Mouse (Mus musculus) midbrain, embryonic 10.5 days (tissue): ENCODE measurements around the gene Gxylt2. TPM values are rescaled to one million over a fixed set of nuclear protein-coding genes. Genes with fewer than 3 reads are reported as not detected.

ENCODE experiments used
- DNase-seq: peaks from one replicate; pipeline ENCODE4 v3.0.0-alpha.2; 2017; ENCODE audit warnings: low spot score
- H3K27ac ChIP-seq: fragments of 300-500 bp; sonication (generic); replicated peaks from 2 replicates; pipeline ENCODE4 v1.5.1; 2016; ENCODE audit warnings: mild to moderate bottlenecking
- H3K27me3 ChIP-seq: fragments of 300-500 bp; sonication (generic); 2 replicates; pipeline ENCODE4 v1.6.1; 2016; ENCODE audit warnings: low read depth, mild to moderate bottlenecking; ENCODE audit not compliant: poor library complexity, severe bottlenecking
- H3K36me3 ChIP-seq: fragments of 300-500 bp; sonication (generic); 2 replicates; pipeline ENCODE4 v1.6.1; 2016; ENCODE audit warnings: mild to moderate bottlenecking, moderate library complexity
- H3K4me1 ChIP-seq: fragments of 300-500 bp; sonication (generic); 2 replicates; pipeline ENCODE4 v1.6.1; 2016
- H3K4me3 ChIP-seq: fragments of 300-500 bp; sonication (generic); 2 replicates; pipeline ENCODE4 v1.5.1; 2016; ENCODE audit warnings: mild to moderate bottlenecking, moderate library complexity
- H3K9me3 ChIP-seq: fragments of 300-500 bp; sonication (generic); replicated peaks from 2 replicates; pipeline ENCODE4 v1.6.1; 2016; ENCODE audit warnings: mild to moderate bottlenecking
- WGBS: fragments of 180-500 bp; shearing (Covaris S2); methylation state at CpG from one replicate; pipeline ENCODE4 v1.1.7; 2016; 5-methylcytosine and 5-hydroxymethylcytosine counted together
- polyA plus RNA-seq: library from polyadenylated mRNA; unstranded; fragments of >200 nt; fragmentation: Nextera tagmentation; extraction: Ambion mirVana; gene quantifications from 2 replicates; pipeline ENCODE4 v1.2.1, GENCODE M21; 2016

The Gxylt2 gene
- polyA plus RNA-seq, 1 experiment from 2014 or later, result 1.4 TPM

DNA sequence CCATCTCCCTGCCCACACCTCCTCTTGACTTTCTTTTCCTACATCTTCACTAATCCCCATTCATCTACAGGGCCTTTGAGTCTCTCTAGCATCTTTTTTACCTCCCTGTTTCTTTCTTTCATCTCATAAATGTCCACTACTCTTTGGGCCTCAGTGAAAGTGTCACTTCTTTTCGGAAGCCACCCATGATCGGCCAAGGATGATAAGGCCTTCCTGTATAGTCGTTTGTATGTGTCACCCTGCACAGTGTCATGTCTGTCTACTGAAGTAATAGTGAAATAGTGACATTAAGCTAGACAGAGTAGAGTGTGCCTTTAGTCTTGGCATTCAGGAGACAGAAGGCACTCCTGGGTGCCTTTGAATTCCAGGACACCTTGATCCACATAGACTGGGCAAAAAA, 107.2 kb downstream of the Gxylt2 start:
- 85% methylated on average over 3 of the region's 3 CpGs for WGBS
- no peaks in the 10 kb centered on the region for H3K9me3 ChIP-seq
- H3K4me1 ChIP-seq, result no peaks in the 10 kb centered on the region
- no peak for DNase-seq
- no peak overlapping the region for H3K27ac ChIP-seq
- H3K27me3 ChIP-seq, result no peaks in the 10 kb centered on the region
- no peak overlapping the region for H3K4me3 ChIP-seq
- H3K36me3 ChIP-seq, result no peaks in the 10 kb centered on the region

- no peaks in the 10 kb centered on the region for H3K27me3 ChIP-seq
- H3K4me3 ChIP-seq, result no peak overlapping the region
- no peaks in the 10 kb centered on the region for H3K36me3 ChIP-seq
- 86% methylated on average over 2 of the region's 2 CpGs for WGBS
- no peaks in the 10 kb centered on the region for H3K4me1 ChIP-seq
- no peak for DNase-seq
- H3K9me3 ChIP-seq, result no peaks in the 10 kb centered on the region
- no peak overlapping the region for H3K27ac ChIP-seq
Observed at GRCm38 (mm10) chr6:100821367-100821766, 116.8 kb downstream of the Gxylt2 start.

GRCm38 (mm10) chr6:100823356-100823755, 118.8 kb downstream of the Gxylt2 start:
- 81% methylated on average over 1 of the region's 1 CpGs for WGBS
- no peak for DNase-seq
- no peaks in the 10 kb centered on the region for H3K36me3 ChIP-seq
- no peaks in the 10 kb centered on the region for H3K27me3 ChIP-seq
- no peak overlapping the region for H3K27ac ChIP-seq
- H3K4me3 ChIP-seq, result no peak overlapping the region
- no peaks in the 10 kb centered on the region for H3K9me3 ChIP-seq
- no peaks in the 10 kb centered on the region for H3K4me1 ChIP-seq

DNA sequence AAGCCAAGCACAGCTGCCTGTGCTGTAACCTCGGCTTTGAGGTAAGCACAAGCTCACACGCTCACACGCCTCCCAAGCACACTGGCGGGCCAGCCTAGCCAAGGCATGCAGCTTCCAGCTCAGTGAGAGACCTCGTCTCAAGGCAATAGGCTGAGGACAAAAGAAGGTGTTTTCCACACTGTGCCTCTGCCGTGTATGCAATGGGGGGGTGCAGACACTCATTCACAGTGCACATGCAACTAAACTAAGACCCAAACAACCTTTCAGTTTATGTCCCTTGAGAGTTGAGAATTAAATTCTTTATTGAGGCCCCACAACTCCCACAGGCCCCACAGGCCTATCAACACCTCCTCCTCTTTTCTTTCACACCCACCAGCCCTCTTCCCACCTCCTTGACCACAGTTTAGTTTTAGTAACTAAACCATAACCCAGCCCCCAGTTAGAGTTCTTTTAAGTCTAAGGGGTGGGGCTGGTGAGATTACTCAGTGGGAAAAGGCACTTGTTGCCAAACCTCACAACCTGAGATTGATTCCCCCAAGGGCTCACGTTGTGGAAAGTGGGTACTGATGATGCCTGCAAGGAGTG, 119.9 kb downstream of the Gxylt2 start:
- no peaks in the 10 kb centered on the region for H3K27me3 ChIP-seq
- H3K9me3 ChIP-seq, result no peaks in the 10 kb centered on the region
- 76% methylated on average over 7 of the region's 7 CpGs for WGBS
- no peak overlapping the region for H3K4me3 ChIP-seq
- H3K36me3 ChIP-seq, result no peaks in the 10 kb centered on the region
- DNase-seq, result no peak
- H3K4me1 ChIP-seq, result no peaks in the 10 kb centered on the region
- H3K27ac ChIP-seq, result no peak overlapping the region

- DNase-seq, result no peak
- 90% methylated on average over 6 of the region's 6 CpGs for whole genome bisulfite sequencing
- Histone ChIP-seq H3K4me3 (no peak overlapping the region), H3K4me1 (no peaks in the 10 kb centered on the region), H3K36me3 (no peaks in the 10 kb centered on the region), H3K27me3 (no peaks in the 10 kb centered on the region), H3K27ac (no peak overlapping the region), H3K9me3 (no peaks in the 10 kb centered on the region)
Observed at GRCm38 (mm10) chr6:100826046-100826445, 121.5 kb downstream of the Gxylt2 start.

DNA sequence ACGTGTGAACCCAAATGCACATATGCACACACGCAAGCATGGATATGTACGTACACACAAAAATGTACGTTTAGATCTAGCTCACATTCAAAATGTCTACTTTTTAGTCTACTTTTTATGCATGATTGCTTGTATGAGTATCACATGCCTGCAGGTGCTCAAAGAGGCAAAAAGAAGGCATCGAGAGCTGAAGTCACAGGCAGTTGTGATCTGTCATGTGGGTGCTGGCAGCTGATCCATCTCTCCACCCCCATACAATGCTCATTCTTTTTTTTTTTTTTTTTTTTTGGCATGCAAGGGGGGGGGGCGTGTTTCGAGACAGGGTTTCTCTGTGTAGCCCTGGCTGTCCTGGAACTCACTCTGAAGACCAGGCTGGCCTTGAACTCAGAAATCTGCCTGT, 124.0 kb downstream of the Gxylt2 start:
- no peaks in the 10 kb centered on the region for H3K4me1 ChIP-seq
- H3K9me3 ChIP-seq, result no peaks in the 10 kb centered on the region
- no peak overlapping the region for H3K4me3 ChIP-seq
- no peak for DNase-seq
- no peaks in the 10 kb centered on the region for H3K27me3 ChIP-seq
- 91% methylated on average over 7 of the region's 7 CpGs for WGBS
- no peak overlapping the region for H3K27ac ChIP-seq
- H3K36me3 ChIP-seq, result no peaks in the 10 kb centered on the region

DNA sequence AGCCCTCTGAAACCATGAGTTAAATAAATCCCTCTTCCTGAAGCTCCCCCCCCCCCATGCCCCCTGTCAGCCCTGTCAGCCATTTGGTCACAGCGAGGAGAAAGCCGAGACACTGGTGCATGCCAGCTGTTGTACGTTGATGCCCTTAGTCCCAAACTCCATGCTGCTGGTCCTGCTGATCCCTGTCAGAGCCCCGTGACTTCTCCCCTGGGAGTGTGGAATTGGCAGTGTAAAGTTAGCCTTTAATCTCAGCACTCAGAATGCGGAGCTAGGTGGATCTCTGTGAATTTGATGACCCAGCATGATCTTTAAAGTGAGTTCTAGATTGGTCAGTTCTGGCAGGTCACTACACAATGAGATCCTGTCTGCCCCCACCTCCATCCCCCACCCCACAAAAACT, 125.2 kb downstream of the Gxylt2 start:
- Histone ChIP-seq H3K4me1 (peaks cover 4% of the 10 kb centered on the region), H3K9me3 (no peaks in the 10 kb centered on the region), H3K27me3 (no peaks in the 10 kb centered on the region), H3K36me3 (peaks cover 1% of the 10 kb centered on the region), H3K27ac (no peak overlapping the region), H3K4me3 (no peak overlapping the region)
- WGBS, result 81% methylated on average over 5 of the region's 5 CpGs
- DNase-seq, result no peak

DNA sequence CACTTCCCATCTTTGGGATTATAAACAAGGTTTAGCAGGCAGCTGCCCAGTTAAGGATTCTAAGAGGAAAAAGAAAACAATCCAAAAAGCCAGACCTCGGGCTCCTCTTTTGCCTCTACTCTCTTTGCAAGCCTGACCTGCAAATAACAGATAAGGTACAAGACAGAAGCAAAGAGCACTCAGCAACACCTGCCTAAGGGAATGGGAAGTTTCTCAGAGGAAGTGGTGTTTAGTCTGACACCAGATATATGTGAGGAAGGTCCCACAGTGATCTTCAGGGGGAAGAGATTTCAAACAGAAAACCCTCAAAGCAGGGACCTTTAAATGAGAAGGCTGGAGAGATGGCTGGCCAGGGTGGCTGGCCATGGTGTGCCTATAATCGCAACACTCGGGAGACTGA, 126.7 kb downstream of the Gxylt2 start:
- DNase-seq, result no peak
- H3K27me3 ChIP-seq, result no peaks in the 10 kb centered on the region
- H3K36me3 ChIP-seq, result peaks cover 16% of the 10 kb centered on the region
- H3K4me1 ChIP-seq, result peaks cover 17% of the 10 kb centered on the region
- no peak overlapping the region for H3K4me3 ChIP-seq
- no peak overlapping the region for H3K27ac ChIP-seq
- WGBS, result 89% methylated on average over 3 of the region's 3 CpGs
- no peaks in the 10 kb centered on the region for H3K9me3 ChIP-seq

DNA sequence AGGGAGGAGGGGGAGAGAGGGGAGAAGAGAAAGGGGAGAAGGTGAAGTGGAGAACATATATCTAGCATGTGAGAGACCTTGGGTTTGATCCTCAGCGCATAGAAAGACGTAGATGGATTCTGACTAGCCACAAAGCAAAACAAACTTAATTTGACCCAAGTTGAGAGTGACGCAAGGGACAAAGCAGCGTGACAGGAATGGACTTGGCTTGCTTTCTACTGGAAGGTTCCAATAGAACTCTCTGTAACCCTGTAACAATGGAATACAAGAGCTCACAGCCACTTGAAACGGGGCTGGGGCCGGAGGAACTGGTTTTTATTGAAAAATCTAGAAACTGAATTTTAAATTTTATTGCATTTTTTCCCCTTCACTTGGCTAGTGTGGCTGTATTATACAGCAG, 127.2 kb downstream of the Gxylt2 start:
- no peaks in the 10 kb centered on the region for H3K27me3 ChIP-seq
- no peak overlapping the region for H3K4me3 ChIP-seq
- 92% methylated on average over 6 of the region's 6 CpGs for WGBS
- DNase-seq, result no peak
- H3K4me1 ChIP-seq, result peaks cover 17% of the 10 kb centered on the region
- H3K36me3 ChIP-seq, result peaks cover 21% of the 10 kb centered on the region
- H3K9me3 ChIP-seq, result no peaks in the 10 kb centered on the region
- H3K27ac ChIP-seq, result no peak overlapping the region

DNA sequence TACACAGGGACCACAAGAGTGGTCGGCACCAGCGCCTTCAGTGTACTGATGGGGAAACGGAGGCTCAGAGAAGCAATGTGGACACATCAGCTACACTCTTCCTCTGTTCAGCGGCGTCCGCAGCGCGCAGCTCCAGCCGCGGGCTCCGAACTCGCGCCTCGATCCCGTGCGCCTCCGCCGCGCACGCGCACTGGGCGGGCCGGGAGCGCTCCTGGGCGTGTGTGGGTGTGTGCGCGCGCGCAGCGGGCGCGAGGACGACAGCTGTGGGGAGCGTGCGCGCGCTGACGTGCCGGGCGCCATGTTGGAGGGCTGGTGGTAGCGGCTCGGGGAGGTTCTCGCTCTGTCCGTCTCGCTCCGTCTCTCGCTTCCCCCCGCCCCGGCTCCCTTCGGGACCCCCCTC, 128.8 kb downstream of the Gxylt2 start, which contains the start of gene Ppp4r2:
Gene Ppp4r2, plus strand, starts transcription at position 268 of the 400 bp plus-strand sequence.
- H3K27ac ChIP-seq, result peak within 1 kb of the TSS; percentile 97
- H3K4me3 ChIP-seq, result peak within 1 kb of the TSS; percentile 87
- DNase-seq, result peak; percentile 90
- H3K36me3 ChIP-seq, result peaks cover 37% of the 10 kb centered on the region
- no peaks in the 10 kb centered on the region for H3K27me3 ChIP-seq
- H3K4me1 ChIP-seq, result peaks cover 23% of the 10 kb centered on the region
- WGBS, result under 1% methylated on average over 40 of the region's 50 CpGs
- H3K9me3 ChIP-seq, result no peaks in the 10 kb centered on the region

DNA sequence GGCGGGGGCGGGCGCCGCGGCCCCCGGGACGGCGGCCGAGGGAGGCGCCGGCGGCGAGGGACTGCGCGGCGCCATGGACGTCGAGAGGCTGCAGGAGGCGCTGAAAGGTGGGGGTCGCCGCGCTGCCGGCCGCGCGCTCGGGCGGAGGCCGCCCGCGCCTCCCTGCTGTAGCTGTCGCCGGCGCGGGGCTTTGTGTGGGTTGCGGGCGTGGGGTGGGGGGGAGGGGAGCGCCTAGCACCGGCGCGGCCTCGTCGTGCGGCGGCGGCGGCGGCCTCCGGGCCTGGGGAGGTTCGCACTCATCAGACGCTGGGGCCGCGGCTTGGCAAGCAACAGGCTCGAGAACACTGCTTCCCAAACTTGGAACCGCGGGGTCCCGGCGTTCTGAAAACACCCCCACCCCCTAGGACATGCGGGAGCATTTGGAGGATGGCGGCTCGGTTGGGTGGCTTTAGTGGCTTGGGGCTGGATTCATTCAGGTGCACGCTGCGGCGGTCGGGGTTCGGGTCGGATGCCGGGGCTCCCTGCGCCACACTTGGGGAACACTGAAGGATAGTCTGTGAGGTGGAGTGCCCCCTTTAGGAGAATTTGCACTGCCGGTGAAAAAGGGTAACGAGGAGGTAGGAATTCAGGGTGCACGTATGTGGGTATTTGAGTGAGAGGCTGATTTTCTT, 129.4 kb downstream of the Gxylt2 start:
- peak overlapping the region; percentile 97 for H3K27ac ChIP-seq
- DNase-seq, result peak; percentile 73
- H3K4me1 ChIP-seq, result peaks cover 25% of the 10 kb centered on the region
- H3K36me3 ChIP-seq, result peaks cover 43% of the 10 kb centered on the region
- peak overlapping the region; percentile 87 for H3K4me3 ChIP-seq
- H3K9me3 ChIP-seq, result no peaks in the 10 kb centered on the region
- no peaks in the 10 kb centered on the region for H3K27me3 ChIP-seq
- WGBS, result under 1% methylated on average over 60 of the region's 72 CpGs

GRCm38 (mm10) chr6:100834489-100835160, 130.1 kb downstream of the Gxylt2 start:
- 44% methylated on average over 9 of the region's 9 CpGs for WGBS
- no peak for DNase-seq
- Histone ChIP-seq H3K4me3 (peak overlapping the region; percentile 87), H3K9me3 (no peaks in the 10 kb centered on the region), H3K27ac (peak overlapping the region; percentile 97), H3K36me3 (peaks cover 50% of the 10 kb centered on the region), H3K27me3 (no peaks in the 10 kb centered on the region), H3K4me1 (peaks cover 25% of the 10 kb centered on the region)

- H3K9me3 ChIP-seq, result peaks cover 9% of the 10 kb centered on the region; the same call in 1 of the 2 replicates
- no peak overlapping the region for H3K27ac ChIP-seq
- WGBS, result 99% methylated on average over 4 of the region's 4 CpGs
- H3K27me3 ChIP-seq, result no peaks in the 10 kb centered on the region
- H3K36me3 ChIP-seq, result peaks cover 86% of the 10 kb centered on the region
- H3K4me1 ChIP-seq, result no peaks in the 10 kb centered on the region
- DNase-seq, result no peak
- no peak overlapping the region for H3K4me3 ChIP-seq
Observed at GRCm38 (mm10) chr6:100845058-100845457, 140.5 kb downstream of the Gxylt2 start.
